Mouse (Mus musculus) heart, postnatal 10 days (tissue): Measurements from ENCODE around the gene Mad1l1. TPM values are rescaled to one million over a fixed set of nuclear protein-coding genes. Genes with fewer than 3 reads are reported as not detected.
A peak's percentile ranks its signal among the peaks of the same experiment; 100 is the strongest.

Experiments
- DNase-seq, 2 experiments: peaks; one replicate each; pipeline ENCODE4 v3.0.0; 2021
- intact Hi-C: fragments of 180-260 bp; cut with DNase I; formaldehyde crosslinking; loops from one replicate; pipeline ENCODE4 v1.15.1; 2025
- total RNA-seq, 2 experiments: library from RNA; stranded (reverse); gene quantifications; 2 replicates each; pipeline ENCODE4 v1.2.3; 2021

The Mad1l1 gene
- total RNA-seq, 2 experiments from 2014 or later, result 16.5 to 21.2 TPM

GRCm38 (mm10) chr5:140066769-140067168, 254.6 kb downstream of the Mad1l1 start:
- intact Hi-C loops, result no loop called here
- DNase-seq, result no peak

GRCm38 (mm10) chr5:140066281-140066680, 255.1 kb downstream of the Mad1l1 start:
- no peak for DNase-seq

GRCm38 (mm10) chr5:140065281-140065945, 255.9 kb downstream of the Mad1l1 start:
- intact Hi-C loops, result no loop called here
- DNase-seq, result no peak

More at GRCm38 (mm10) chr5:140066281-140066680, 255.1 kb downstream of the Mad1l1 start:
- intact Hi-C loops, result no loop called here

GRCm38 (mm10) chr5:140064521-140064920, 256.8 kb downstream of the Mad1l1 start:
- intact Hi-C loops, result no loop called here

GRCm38 (mm10) chr5:140062828-140063227, 258.5 kb downstream of the Mad1l1 start:
- DNase-seq, result no peak
- intact Hi-C loops, result no loop called here

More at GRCm38 (mm10) chr5:140064521-140064920, 256.8 kb downstream of the Mad1l1 start:
- no peak for DNase-seq

DNA sequence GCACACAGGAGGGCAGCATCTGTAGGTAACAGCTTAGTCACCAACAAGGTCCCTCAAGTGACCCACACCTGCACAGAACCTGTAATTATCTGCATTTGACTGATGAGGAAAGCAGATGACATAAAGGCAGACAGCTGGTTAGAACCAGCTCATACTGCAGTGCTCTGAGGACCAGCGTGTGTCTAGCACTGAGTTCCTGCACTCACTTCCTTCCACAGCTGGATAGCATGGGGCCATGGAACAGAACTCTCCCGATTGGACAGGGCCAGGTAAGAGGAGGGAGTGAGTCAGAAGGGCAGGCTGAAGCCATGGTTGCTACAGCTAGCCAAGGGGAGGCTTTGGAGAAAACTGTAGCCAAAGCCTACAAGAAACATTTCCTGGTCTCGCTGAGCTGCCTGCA, 259.0 kb downstream of the Mad1l1 start:
- DNase-seq, result no peak
- intact Hi-C loops, result no loop called here

GRCm38 (mm10) chr5:140061296-140061879, 260.0 kb downstream of the Mad1l1 start:
- peak; percentile 35 to 45 for DNase-seq
- intact Hi-C loops, result no loop called here

GRCm38 (mm10) chr5:140056291-140056690, 265.1 kb downstream of the Mad1l1 start:
- intact Hi-C loops, result loop anchor here (5.0 kb wide), 1 partner anchor 81 kb away; no protein-coding TSS in a partner anchor
- peak; percentile 43 to 46 for DNase-seq

GRCm38 (mm10) chr5:140055431-140055830, 265.9 kb downstream of the Mad1l1 start:
- intact Hi-C loops, result loop anchor here (5.0 kb wide), 1 partner anchor 82 kb away; no protein-coding TSS in a partner anchor
- peak; percentile 57 to 68 for DNase-seq

DNA sequence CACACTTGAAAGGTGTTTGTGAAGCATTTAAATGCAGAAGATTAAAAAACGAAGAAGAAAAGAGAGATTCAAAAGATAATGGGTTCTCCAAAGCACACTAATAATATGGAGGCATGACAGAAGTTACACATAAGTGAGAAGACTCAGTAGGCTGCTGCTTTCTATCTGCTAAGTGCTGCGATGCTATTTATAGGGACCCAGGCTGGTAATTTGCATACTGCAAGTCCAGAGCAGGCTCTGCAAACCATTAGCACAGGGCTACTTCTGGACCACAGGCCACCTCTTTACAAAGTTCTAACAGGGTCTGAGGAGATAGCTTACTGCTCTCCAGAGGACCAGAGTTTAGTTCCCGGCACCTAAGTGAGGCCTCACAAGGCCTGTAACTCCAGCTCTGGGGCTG, 267.7 kb downstream of the Mad1l1 start:
- intact Hi-C loops, result no loop called here
- DNase-seq, result peak in 1 of 2 experiments; percentile 23

- DNase-seq, result no peak
- intact Hi-C loops, result no loop called here
These were observed 268.9 kb downstream of the Mad1l1 start for GRCm38 (mm10) chr5:140052405-140052804.

DNA sequence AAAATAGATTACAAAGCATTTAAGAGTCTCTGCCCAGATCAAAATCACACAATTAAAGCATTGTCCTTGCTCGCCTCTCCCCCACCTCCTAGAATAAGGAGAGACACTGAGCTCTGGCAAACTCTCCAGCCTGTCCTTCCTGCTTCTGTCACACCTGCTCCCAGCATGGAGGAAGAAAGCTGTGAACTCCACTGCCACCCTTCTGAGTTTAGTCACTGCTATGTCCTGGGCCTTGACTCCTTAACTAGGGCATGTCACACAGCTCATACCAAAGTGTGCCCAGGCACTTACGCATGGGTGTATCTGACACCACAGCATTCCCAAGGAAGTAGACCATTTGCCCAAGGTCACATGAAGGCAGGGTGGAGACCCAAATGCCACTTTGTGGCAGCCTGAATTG, 275.9 kb downstream of the Mad1l1 start:
- intact Hi-C loops, result no loop called here
- DNase-seq, result no peak

- no peak for DNase-seq
- intact Hi-C loops, result loop anchor here (5.0 kb wide), 1 partner anchor 99 kb away; no protein-coding TSS in a partner anchor
These were observed 278.4 kb downstream of the Mad1l1 start for GRCm38 (mm10) chr5:140043002-140043401.

GRCm38 (mm10) chr5:140042002-140042611, 279.2 kb downstream of the Mad1l1 start:
- DNase-seq, result no peak
- intact Hi-C loops, result loop anchor here (5.0 kb wide), 1 partner anchor 100 kb away; no protein-coding TSS in a partner anchor

GRCm38 (mm10) chr5:140041055-140041454, 280.3 kb downstream of the Mad1l1 start:
- intact Hi-C loops, result loop anchor here (5.0 kb wide), 1 partner anchor 101 kb away; no protein-coding TSS in a partner anchor
- DNase-seq, result no peak

GRCm38 (mm10) chr5:140037587-140038233, 283.6 kb downstream of the Mad1l1 start:
- DNase-seq, result no peak
- intact Hi-C loops, result loop anchor here (5.0 kb wide), 1 partner anchor 200 kb away; no protein-coding TSS in a partner anchor

DNA sequence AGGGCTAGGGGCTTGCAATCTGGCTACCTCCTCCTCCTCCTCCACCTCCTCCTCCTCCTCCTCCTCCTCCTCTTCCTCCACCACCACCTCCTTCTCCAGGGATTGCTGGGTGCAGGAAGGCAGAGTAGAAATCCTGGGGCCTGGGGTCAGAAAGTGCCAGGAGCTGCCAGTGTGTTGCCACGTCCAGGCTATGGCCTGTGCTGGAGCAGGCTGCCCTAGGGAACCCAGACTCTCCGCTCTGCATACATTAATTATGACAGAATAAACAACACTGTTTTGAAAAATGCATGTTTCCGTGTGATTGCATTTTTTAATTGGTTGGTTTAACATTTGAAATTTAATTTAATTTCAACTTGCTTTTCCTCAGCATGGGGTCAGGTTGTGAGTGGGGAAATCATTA, 285.7 kb downstream of the Mad1l1 start:
- intact Hi-C loops, result loop anchor here (5.0 kb wide), 1 partner anchor 198 kb away; no protein-coding TSS in a partner anchor

DNA sequence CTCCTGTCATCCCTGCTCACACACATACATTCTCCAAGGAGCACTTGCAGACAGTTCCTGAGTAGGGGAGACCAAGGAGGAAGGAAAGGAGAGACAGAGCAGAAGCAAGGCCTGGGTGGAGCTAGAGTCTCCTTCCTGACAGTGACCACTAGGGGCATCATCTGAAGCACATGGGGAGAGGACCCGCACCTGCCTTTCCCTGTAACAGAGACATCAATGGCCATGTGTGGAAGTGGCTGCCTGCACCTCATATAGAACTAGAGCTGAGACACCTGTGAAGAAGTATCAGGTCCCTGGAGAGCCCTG, 286.4 kb downstream of the Mad1l1 start:
- intact Hi-C loops, result loop anchor here (5.0 kb wide), 1 partner anchor 198 kb away; no protein-coding TSS in a partner anchor
- DNase-seq, result no peak

More for the DNA sequence above, 285.7 kb downstream of the Mad1l1 start:
- no peak for DNase-seq

- intact Hi-C loops, result loop anchor here (5.0 kb wide), 1 partner anchor 197 kb away; no protein-coding TSS in a partner anchor
- no peak for DNase-seq
These were observed 286.9 kb downstream of the Mad1l1 start for GRCm38 (mm10) chr5:140034300-140035024.

GRCm38 (mm10) chr5:140026366-140026765, 295.0 kb downstream of the Mad1l1 start:
- intact Hi-C loops, result no loop called here
- no peak for DNase-seq
